Mouse (Mus musculus) right cerebral cortex, postnatal 36 days (tissue): ENCODE data around the gene Gpr141.

Experiments
- DNase-seq, 2 experiments: peaks; one replicate each; pipeline ENCODE4 v3.0.0; 2022; ENCODE audit warnings: low spot score in 2 of 2, mixed read lengths in 1 of 2

The Gpr141 gene

GRCm38 (mm10) chr13:19730826-19731225, 93.2 kb downstream of the Gpr141 start:
- DNase-seq: no peak

- no peak for DNase-seq
These were observed 105.1 kb downstream of the Gpr141 start for GRCm38 (mm10) chr13:19718954-19719353.

GRCm38 (mm10) chr13:19717201-19717600, 106.9 kb downstream of the Gpr141 start:
- DNase-seq: no peak

- no peak for DNase-seq
These were observed 120.3 kb downstream of the Gpr141 start for GRCm38 (mm10) chr13:19703806-19704205.

GRCm38 (mm10) chr13:19701443-19702078, 122.5 kb downstream of the Gpr141 start:
- peak; percentile 52 to 59 for DNase-seq

GRCm38 (mm10) chr13:19700733-19701442, 123.2 kb downstream of the Gpr141 start:
- DNase-seq: no peak
